Mouse (Mus musculus): ENCODE measurements around the gene Zswim1.
A peak's percentile ranks its signal among the peaks of the same experiment; 100 is the strongest.

DNA sequence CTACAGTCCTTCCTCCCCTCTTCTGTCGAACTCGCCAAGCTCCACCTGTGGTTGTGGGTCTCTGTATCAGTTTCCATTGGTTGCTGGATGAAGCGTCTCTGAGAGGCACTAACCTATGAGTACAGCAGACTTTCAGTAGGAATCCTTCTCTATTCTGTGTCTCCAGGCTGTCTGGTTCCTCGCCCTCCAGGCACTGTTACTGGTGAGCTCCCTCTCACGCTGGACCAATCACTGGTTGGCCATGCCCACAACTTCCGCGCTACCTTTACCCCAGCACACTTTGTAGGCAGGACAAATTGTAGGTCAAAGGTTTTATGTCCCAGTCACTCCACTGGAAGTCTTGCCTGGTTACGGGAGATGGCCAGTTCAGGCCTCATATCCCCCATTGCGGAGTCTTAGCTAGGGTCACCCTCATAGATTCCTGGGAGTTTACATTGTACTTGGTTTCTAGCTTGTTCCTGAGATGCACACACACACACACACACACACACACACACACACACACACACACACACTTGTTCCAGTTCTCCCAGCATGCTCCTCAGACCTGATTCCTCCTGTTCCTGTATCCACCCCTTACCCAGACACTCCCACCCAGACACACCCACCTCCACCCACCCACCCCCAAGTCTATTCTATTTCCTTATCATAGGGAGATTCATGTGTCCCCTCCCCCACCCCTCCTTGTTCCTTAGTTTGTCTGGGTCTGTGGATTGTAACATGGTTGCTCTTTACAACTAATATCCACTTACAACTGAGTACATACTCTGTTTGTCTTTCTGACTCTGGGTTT lies 37.4 kb downstream of the Zswim1 start:
- TF ChIP-seq POLR2A (IDR thresholded peaks at IDR 0.05; ENCODE audit: extremely low read depth, insufficient read depth, low read length): peak; percentile 40; the same call in 1 of the 2 replicates
- no peak for TF ChIP-seq CTCF (IDR thresholded peaks at IDR 0.05; ENCODE audit: low read depth, low read length)

All from liver, adult 2 months (tissue).